Comparison of ENCODE assay signal across 10 mouse cellular contexts in the genomic region with DNA sequence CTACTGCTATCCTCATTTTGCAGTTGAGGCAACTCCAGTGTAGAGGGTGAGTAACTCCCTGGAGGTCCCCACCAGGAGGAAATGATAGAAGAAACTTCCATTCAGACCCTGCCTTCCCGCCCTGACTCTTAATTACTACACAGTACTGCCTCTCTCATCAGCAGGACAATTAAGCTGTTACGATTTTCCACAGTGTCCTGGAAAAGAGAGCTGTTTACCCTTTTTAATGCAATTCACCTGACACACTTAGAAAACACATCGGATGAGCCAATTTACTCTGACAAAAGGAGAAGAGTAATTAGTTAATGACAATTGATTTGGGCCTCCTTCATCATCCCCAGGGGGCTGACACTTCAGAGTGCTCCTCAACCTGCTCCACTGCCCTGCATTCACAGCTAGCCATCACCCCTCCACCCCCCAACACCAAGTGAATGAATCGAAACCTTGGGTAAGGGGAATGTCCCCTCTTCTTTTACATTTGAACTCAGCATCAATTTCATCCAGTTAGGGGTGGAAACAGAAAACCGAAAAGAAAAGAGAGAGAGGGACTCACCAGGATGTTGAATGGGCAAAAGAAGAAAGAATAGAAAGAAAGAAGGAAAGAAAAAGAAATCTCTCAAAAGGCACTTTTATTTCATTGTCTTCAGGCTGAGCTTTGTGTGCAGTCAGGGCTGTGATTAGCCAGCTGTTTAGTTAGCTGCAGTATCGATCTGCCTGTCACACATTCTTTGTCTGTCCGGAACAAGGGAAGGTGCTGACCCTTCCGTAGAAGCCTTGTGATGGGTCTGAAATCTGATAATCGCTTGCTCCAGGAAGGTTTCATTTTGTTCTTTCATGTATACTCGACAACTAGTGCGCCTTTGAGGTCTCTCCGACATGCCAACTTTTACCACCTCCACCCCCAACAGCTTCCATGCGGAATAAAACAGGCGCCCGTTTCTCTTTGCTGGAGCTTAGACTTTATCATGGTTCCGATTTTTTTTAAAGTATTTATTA.
DNase-seq lines count a peak whose midpoint lies in the region; ATAC-seq and TF ChIP-seq lines count a peak whose summit lies in the region.
"Had no signal": no experiment of that assay in that cellular context is flagged by ENCODE, and none has a peak within 500 bp of the region (broad histone marks: within the 10 kb centered on the region; RNA-seq: fewer than 3 reads in every experiment).

No protein-coding gene starts in this region.

- ATAC-seq in limb, embryonic 14.5 days (ENCODE audit: low FRiP score, low read depth): no peak
- no peak for ATAC-seq in megakaryocyte progenitor cell, adult 5-6 weeks (replicated peaks; ENCODE audit: poor library complexity)
- ATAC-seq: Patski had no signal

- TF ChIP-seq POLR2A in limb, embryonic 14.5 days (IDR thresholded peaks at IDR 0.05; ENCODE audit: borderline replicate concordance, extremely low read depth, insufficient read depth, insufficient read length): no peak

- DNase-seq in layer of hippocampus, adult 2 months (ENCODE audit: low spot score in 2 of 2): no peak
- DNase-seq in layer of hippocampus, adult 18-20 months (ENCODE audit: low spot score in 2 of 2): no peak
- peak; percentile 49 for DNase-seq in forebrain, embryonic 10.5 days (ENCODE audit: extremely low spot score, low spot score)
- no peak for DNase-seq in limb, embryonic 14.5 days (ENCODE audit: low spot score)
- peak; percentile 85 for DNase-seq in retina, postnatal 1 day
- DNase-seq in layer of hippocampus, adult 9-11 months: no peak
- no peak for DNase-seq in cerebellum, adult 18-20 months
- DNase-seq: lung, postnatal 14 days had no signal

- H3K27ac ChIP-seq in layer of hippocampus, adult 2 months: no peak overlapping the region
- peak overlapping the region; percentile 65 for H3K27ac ChIP-seq in forebrain, embryonic 10.5 days
- no peak overlapping the region for H3K27ac ChIP-seq in limb, embryonic 14.5 days (replicated peaks; ENCODE audit: low read depth, low read length)

- H3K9me3 ChIP-seq in forebrain, embryonic 10.5 days: no peaks in the 10 kb centered on the region
- H3K9me3 ChIP-seq in limb, embryonic 14.5 days (ENCODE audit: control insufficient read depth, low read length): no peaks in the 10 kb centered on the region

- peak overlapping the region; percentile 48 for H3K4me2 ChIP-seq in limb, embryonic 14.5 days (replicated peaks; ENCODE audit: low read depth, low read length, severe bottlenecking)

- no peaks in the 10 kb centered on the region for H3K36me3 ChIP-seq in forebrain, embryonic 10.5 days (replicated peaks)
- no peaks in the 10 kb centered on the region for H3K36me3 ChIP-seq in limb, embryonic 14.5 days (ENCODE audit: control insufficient read depth, insufficient read depth, low read length)

- WGBS in forebrain, embryonic 10.5 days: 6% methylated on average over 16 of the region's 16 CpGs
- WGBS in limb, embryonic 14.5 days: 8% methylated on average over 16 of the region's 16 CpGs

- peaks cover 38% of the 10 kb centered on the region for H3K4me1 ChIP-seq in forebrain, embryonic 10.5 days
- H3K4me1 ChIP-seq in limb, embryonic 14.5 days (ENCODE audit: control insufficient read depth, insufficient read depth, low read length): peaks cover 3% of the 10 kb centered on the region; the same call in 1 of the 2 replicates

- TF ChIP-seq CTCF in layer of hippocampus, adult 2 months (conservative IDR thresholded peaks at IDR 0.05): no peak

- peak overlapping the region; percentile 38 for H3K9ac ChIP-seq in limb, embryonic 14.5 days (ENCODE audit: low read depth, low read length, severe bottlenecking)

- H3K27me3 ChIP-seq in forebrain, embryonic 10.5 days (ENCODE audit: poor library complexity, severe bottlenecking): peaks cover 98% of the 10 kb centered on the region
- H3K27me3 ChIP-seq in limb, embryonic 14.5 days (ENCODE audit: control insufficient read depth, insufficient read depth, low read length): no peaks in the 10 kb centered on the region
- H3K27me3 ChIP-seq: Patski had no signal

- peak overlapping the region; percentile 46 for H3K4me3 ChIP-seq in layer of hippocampus, adult 2 months
- H3K4me3 ChIP-seq in forebrain, embryonic 10.5 days: peak overlapping the region; percentile 38
- peak overlapping the region; percentile 29 for H3K4me3 ChIP-seq in limb, embryonic 14.5 days (replicated peaks; ENCODE audit: low read length)

Comparison
In these comparisons a context has a peak if more than half of its experiments do, and no peak if none do; other contexts are left out.
1. DNase-seq: peak in forebrain, embryonic 10.5 days (single experiment) and retina, postnatal 1 day (single experiment); none in layer of hippocampus, adult 2 months (0 of 2), layer of hippocampus, adult 18-20 months (0 of 2), limb, embryonic 14.5 days (single experiment), layer of hippocampus, adult 9-11 months (single experiment) and cerebellum, adult 18-20 months (0 of 2).
2. Peak in every context shown above with its lines, with median percentiles within 50 percentile points of each other: H3K4me3 ChIP-seq.